Mouse (Mus musculus): Measurements from ENCODE around the gene Ddx54. TPM values are rescaled to one million over a fixed set of nuclear protein-coding genes. Genes with fewer than 3 reads are reported as not detected.
A peak's percentile ranks its signal among the peaks of the same experiment; 100 is the strongest.

Ddx54 gene
- polyA plus RNA-seq, 1 experiment from 2014 or later = 19.9 TPM

DNA sequence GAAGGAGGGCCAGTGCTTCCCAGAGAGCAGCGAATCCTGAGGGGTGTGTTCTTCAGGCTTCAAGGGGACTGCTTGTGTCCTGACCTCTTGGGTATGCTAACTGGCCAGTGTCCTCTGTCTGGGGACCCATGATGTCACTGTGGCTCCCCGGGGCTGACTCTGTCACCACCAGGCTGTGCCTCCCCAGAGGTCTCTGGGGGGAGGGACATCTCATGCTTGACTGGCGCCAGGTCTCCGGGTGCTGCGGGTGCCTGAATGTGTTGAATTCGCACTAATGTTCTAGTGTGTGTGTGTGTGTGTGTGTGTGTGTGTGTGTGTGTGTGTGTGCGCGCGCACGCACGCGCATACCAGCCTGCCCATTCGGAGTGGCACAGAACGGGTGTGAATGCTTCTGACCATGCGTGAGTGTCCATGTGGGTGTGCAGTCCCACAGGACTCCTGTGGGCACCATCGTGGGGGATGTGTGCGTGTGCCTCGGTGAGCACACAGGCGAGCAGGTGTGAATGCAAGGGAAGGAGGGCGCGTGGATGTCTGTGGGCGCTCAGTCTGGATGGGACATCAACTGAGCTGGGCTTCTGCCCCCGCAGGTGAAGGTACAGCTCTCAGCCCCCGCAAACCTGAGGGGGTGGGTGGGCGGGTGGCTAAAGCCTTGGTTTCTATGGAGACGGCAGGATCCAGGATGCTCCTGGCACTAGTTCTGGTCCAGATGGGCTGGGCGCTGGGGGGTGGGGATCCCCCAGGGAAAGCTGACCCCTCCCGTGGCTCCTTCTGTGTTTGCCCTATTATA is 40.6 kb downstream of the Ddx54 start:
- H3K27ac ChIP-seq (ENCODE audit: low read depth, low read length) = no peak overlapping the region
- H3K36me3 ChIP-seq (ENCODE audit: control insufficient read depth, insufficient read depth) = no peaks in the 10 kb centered on the region
- no peak overlapping the region for H3K9ac ChIP-seq (ENCODE audit: low read depth, low read length)
- WGBS = 81% methylated on average over 28 of the region's 28 CpGs
- H3K4me1 ChIP-seq (replicated peaks; ENCODE audit: control insufficient read depth, insufficient read depth, low read length) = 0 out of 2 replicates have a peak, but pooled peaks cover 2% of the 10 kb centered on the region
- H3K27me3 ChIP-seq (replicated peaks; ENCODE audit: control insufficient read depth, insufficient read depth, low read length) = peaks cover 16% of the 10 kb centered on the region
- no peak overlapping the region for H3K4me3 ChIP-seq (ENCODE audit: low read depth, low read length)
- TF ChIP-seq CTCF (IDR thresholded peaks at IDR 0.05; ENCODE audit: low read depth) = no peak
- ATAC-seq = no peak
- H3K4me2 ChIP-seq (replicated peaks; ENCODE audit: low read depth) = no peak overlapping the region
- no peaks in the 10 kb centered on the region for H3K9me3 ChIP-seq (ENCODE audit: control insufficient read depth)

GRCm38 (mm10) chr5:120653873-120654272 is 41.3 kb downstream of the Ddx54 start:
- Histone ChIP-seq H3K27me3 (replicated peaks; ENCODE audit: control insufficient read depth, insufficient read depth, low read length) (peaks cover 14% of the 10 kb centered on the region), H3K9me3 (ENCODE audit: control insufficient read depth) (no peaks in the 10 kb centered on the region), H3K4me3 (ENCODE audit: low read depth, low read length) (no peak overlapping the region), H3K4me2 (replicated peaks; ENCODE audit: low read depth) (no peak overlapping the region), H3K4me1 (replicated peaks; ENCODE audit: control insufficient read depth, insufficient read depth, low read length) (0 out of 2 replicates have a peak, but pooled peaks cover 2% of the 10 kb centered on the region), H3K27ac (ENCODE audit: low read depth, low read length) (no peak overlapping the region), H3K9ac (ENCODE audit: low read depth, low read length) (no peak overlapping the region), H3K36me3 (ENCODE audit: control insufficient read depth, insufficient read depth) (no peaks in the 10 kb centered on the region)
- 88% methylated on average over 2 of the region's 2 CpGs for WGBS
- no peak for ATAC-seq
- TF ChIP-seq CTCF (IDR thresholded peaks at IDR 0.05; ENCODE audit: low read depth) = no peak

DNA sequence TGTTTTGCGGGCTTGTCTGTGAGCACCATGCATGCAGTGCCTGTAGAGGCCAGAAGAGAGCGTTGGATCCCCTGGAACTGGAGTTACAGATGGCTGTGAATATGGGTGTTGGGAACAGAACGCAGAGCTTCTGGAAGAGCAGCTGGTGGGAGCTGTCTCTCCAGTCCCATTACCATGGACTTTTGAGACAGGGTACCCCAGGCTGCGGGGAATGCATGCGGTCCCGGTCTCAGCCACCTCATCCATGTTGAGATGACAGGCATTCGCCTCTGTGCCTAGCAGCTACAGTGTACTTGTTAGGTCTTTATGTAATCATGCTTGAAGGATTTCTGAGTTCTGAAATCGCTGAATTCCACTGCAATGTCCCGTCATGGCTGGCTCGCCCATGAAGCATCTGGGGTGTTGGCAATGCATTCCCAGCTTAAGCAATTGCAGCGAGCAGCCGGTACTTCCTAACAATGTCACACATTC is 43.8 kb downstream of the Ddx54 start:
- Histone ChIP-seq H3K4me2 (replicated peaks; ENCODE audit: low read depth) (no peak overlapping the region), H3K4me1 (replicated peaks; ENCODE audit: control insufficient read depth, insufficient read depth, low read length) (no peaks in the 10 kb centered on the region), H3K4me3 (ENCODE audit: low read depth, low read length) (no peak overlapping the region), H3K27ac (ENCODE audit: low read depth, low read length) (no peak overlapping the region), H3K27me3 (replicated peaks; ENCODE audit: control insufficient read depth, insufficient read depth, low read length) (0 out of 2 replicates have a peak, but pooled peaks cover 4% of the 10 kb centered on the region), H3K36me3 (ENCODE audit: control insufficient read depth, insufficient read depth) (no peaks in the 10 kb centered on the region), H3K9me3 (ENCODE audit: control insufficient read depth) (no peaks in the 10 kb centered on the region), H3K9ac (ENCODE audit: low read depth, low read length) (no peak overlapping the region)
- TF ChIP-seq CTCF (IDR thresholded peaks at IDR 0.05; ENCODE audit: low read depth) = no peak
- ATAC-seq = no peak
- WGBS = 75% methylated on average over 12 of the region's 12 CpGs

DNA sequence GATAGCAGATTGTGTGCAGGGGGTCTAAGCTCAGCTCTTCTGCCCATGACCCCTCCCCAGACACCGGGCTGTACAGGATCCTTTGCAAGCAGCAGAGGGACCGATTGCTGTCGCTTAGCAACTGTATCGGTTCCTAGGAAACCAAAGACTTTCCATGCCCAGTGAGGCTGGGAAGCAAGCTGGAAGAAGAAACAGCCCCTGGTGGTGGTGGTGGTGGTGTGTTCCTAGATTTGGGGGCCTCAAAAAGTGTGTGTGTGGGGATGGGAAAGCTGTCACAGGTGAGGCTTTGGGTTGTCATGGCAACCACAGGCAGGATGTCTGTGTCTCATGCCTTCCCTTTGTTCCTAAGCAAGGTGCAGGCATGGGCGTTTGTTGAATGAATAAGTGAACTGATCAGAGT is 48.3 kb downstream of the Ddx54 start:
- Histone ChIP-seq H3K4me2 (replicated peaks; ENCODE audit: low read depth) (no peak overlapping the region), H3K27ac (ENCODE audit: low read depth, low read length) (no peak overlapping the region), H3K9me3 (ENCODE audit: control insufficient read depth) (no peaks in the 10 kb centered on the region), H3K36me3 (ENCODE audit: control insufficient read depth, insufficient read depth) (no peaks in the 10 kb centered on the region), H3K27me3 (replicated peaks; ENCODE audit: control insufficient read depth, insufficient read depth, low read length) (0 out of 2 replicates have a peak, but pooled peaks cover 6% of the 10 kb centered on the region), H3K4me1 (replicated peaks; ENCODE audit: control insufficient read depth, insufficient read depth, low read length) (no peaks in the 10 kb centered on the region), H3K9ac (ENCODE audit: low read depth, low read length) (no peak overlapping the region), H3K4me3 (ENCODE audit: low read depth, low read length) (no peak overlapping the region)
- WGBS = 37% methylated on average over 5 of the region's 5 CpGs
- ATAC-seq = no peak
- no peak for TF ChIP-seq CTCF (IDR thresholded peaks at IDR 0.05; ENCODE audit: low read depth)

DNA sequence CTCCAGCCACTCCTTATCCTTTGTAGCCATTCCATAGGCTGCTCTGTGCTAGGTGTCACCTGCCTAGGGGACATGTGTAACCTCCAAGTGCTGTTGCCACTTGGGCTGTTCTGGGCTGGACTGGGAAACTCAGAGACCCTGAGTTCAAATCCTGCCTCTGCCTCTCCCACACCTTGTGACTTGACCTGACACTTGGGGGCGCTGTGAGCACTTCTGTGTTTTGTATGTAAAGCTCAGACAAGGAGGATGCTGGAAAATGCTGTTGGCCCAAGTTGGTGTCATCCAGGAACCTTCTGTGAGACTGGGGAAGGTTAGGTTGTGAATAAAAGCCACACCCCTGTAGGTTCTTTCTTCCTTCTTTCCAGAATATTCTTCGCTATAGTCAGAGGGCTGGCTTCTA is 52.3 kb downstream of the Ddx54 start:
- 0 out of 2 replicates have a peak, but pooled peaks have one; percentile 10 for TF ChIP-seq CTCF (IDR thresholded peaks at IDR 0.05; ENCODE audit: low read depth)
- no peaks in the 10 kb centered on the region for H3K36me3 ChIP-seq (ENCODE audit: control insufficient read depth, insufficient read depth)
- no peak for ATAC-seq
- H3K9me3 ChIP-seq (ENCODE audit: control insufficient read depth) = no peaks in the 10 kb centered on the region
- H3K4me1 ChIP-seq (replicated peaks; ENCODE audit: control insufficient read depth, insufficient read depth, low read length) = no peaks in the 10 kb centered on the region
- H3K27me3 ChIP-seq (replicated peaks; ENCODE audit: control insufficient read depth, insufficient read depth, low read length) = 0 out of 2 replicates have a peak, but pooled peaks cover 6% of the 10 kb centered on the region
- 55% methylated on average over 2 of the region's 2 CpGs for WGBS
- no peak overlapping the region for H3K4me2 ChIP-seq (replicated peaks; ENCODE audit: low read depth)
- H3K9ac ChIP-seq (ENCODE audit: low read depth, low read length) = no peak overlapping the region
- no peak overlapping the region for H3K4me3 ChIP-seq (ENCODE audit: low read depth, low read length)
- no peak overlapping the region for H3K27ac ChIP-seq (ENCODE audit: low read depth, low read length)

DNA sequence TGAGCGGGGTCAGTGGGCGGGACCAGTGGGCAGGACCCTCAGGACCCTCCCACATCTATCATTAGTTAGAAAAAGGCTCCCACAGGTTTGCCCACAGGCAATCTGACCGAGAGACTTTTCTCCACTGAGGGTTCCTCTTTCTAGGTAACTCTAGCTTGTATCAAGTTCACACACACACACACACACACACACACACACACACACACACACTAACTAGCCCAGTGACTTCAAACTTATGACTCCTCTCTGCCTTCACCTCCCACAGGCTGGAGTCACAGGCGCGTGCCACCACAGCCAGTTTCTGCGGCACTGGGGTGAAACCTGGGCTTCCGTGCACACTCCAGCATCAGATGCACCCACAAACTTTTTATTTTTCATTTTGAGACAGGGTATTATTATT is 56.2 kb downstream of the Ddx54 start:
- Histone ChIP-seq H3K4me2 (replicated peaks; ENCODE audit: low read depth) (no peak overlapping the region), H3K27me3 (replicated peaks; ENCODE audit: control insufficient read depth, insufficient read depth, low read length) (no peaks in the 10 kb centered on the region), H3K4me1 (replicated peaks; ENCODE audit: control insufficient read depth, insufficient read depth, low read length) (no peaks in the 10 kb centered on the region), H3K36me3 (ENCODE audit: control insufficient read depth, insufficient read depth) (no peaks in the 10 kb centered on the region), H3K9me3 (ENCODE audit: control insufficient read depth) (no peaks in the 10 kb centered on the region), H3K27ac (ENCODE audit: low read depth, low read length) (no peak overlapping the region), H3K9ac (ENCODE audit: low read depth, low read length) (no peak overlapping the region), H3K4me3 (ENCODE audit: low read depth, low read length) (no peak overlapping the region)
- TF ChIP-seq CTCF (IDR thresholded peaks at IDR 0.05; ENCODE audit: low read depth) = no peak
- ATAC-seq = no peak
- 75% methylated on average over 7 of the region's 7 CpGs for WGBS
